Mouse (Mus musculus) stomach, postnatal 0 days (tissue): ENCODE results near the gene Arhgap29. TPM values are rescaled to one million over a fixed set of nuclear protein-coding genes. Genes with fewer than 3 reads are reported as not detected.
A peak's percentile ranks its signal among the peaks of the same experiment; 100 is the strongest.

Experiments used
- ATAC-seq: fragments of 200-750 bp; cut with Nextera tagmentation; 2 replicates; pipeline ENCODE4 v1.8.0; 2017; ENCODE audit not compliant: low FRiP score, low TSS enrichment
- DNase-seq: peaks from one replicate; pipeline ENCODE4 v3.0.0-alpha.2; 2016; ENCODE audit warnings: low spot score
- H3K27ac ChIP-seq: fragments of 300-500 bp; sonication (generic); replicated peaks from 2 replicates; pipeline ENCODE4 v1.5.1; 2014; ENCODE audit warnings: mild to moderate bottlenecking, control low read depth
- H3K27me3 ChIP-seq: fragments of 300-500 bp; sonication (generic); 2 replicates; pipeline ENCODE4 v1.6.1; 2014; ENCODE audit warnings: low read length; ENCODE audit not compliant: control insufficient read depth, insufficient read depth
- H3K36me3 ChIP-seq: fragments of 300-500 bp; sonication (generic); 2 replicates; pipeline ENCODE4 v1.6.1; 2014; ENCODE audit warnings: low read length, mixed read lengths; ENCODE audit not compliant: control insufficient read depth, insufficient read depth
- H3K4me1 ChIP-seq: fragments of 300-500 bp; sonication (generic); replicated peaks from 2 replicates; pipeline ENCODE4 v1.6.1; 2014; ENCODE audit warnings: antibody characterized with exemption; ENCODE audit not compliant: control insufficient read depth, insufficient read depth
- H3K4me2 ChIP-seq: fragments of 300-500 bp; sonication (generic); replicated peaks from 2 replicates; pipeline ENCODE4 v1.6.1; 2014; ENCODE audit warnings: low read depth, mild to moderate bottlenecking, control low read depth, moderate library complexity
- H3K4me3 ChIP-seq: fragments of 300-500 bp; sonication (generic); 2 replicates; pipeline ENCODE4 v1.5.1; 2014; ENCODE audit warnings: low read depth, low read length, control low read depth
- H3K9ac ChIP-seq: fragments of 300-500 bp; sonication (generic); 2 replicates; pipeline ENCODE4 v1.6.1; 2014; ENCODE audit warnings: mild to moderate bottlenecking, low read length, control low read depth, mixed read lengths
- H3K9me3 ChIP-seq: fragments of 300-500 bp; sonication (generic); 2 replicates; pipeline ENCODE4 v1.6.1; 2016; ENCODE audit warnings: low read length; ENCODE audit not compliant: control insufficient read depth
- CTCF ChIP-seq: IDR thresholded peaks from 2 replicates; pipeline ENCODE4 v1.5.1; 2016; ENCODE audit warnings: antibody characterized with exemption, low read depth, mild to moderate bottlenecking, moderate library complexity
- EP300 ChIP-seq: optimal IDR thresholded peaks from 2 replicates; pipeline ENCODE3; 2016; ENCODE audit warnings: antibody characterized with exemption
- WGBS: fragments of 180-500 bp; shearing (Covaris S2); extraction: QIAGEN DNeasy Blood & Tissue Kit; methylation state at CpG from one replicate; pipeline ENCODE4 v1.1.7; 2014; 5-methylcytosine and 5-hydroxymethylcytosine counted together
- polyA plus RNA-seq: library from polyadenylated mRNA; unstranded; fragments of >200 nt; fragmentation: Nextera tagmentation; extraction: Ambion mirVana; gene quantifications from 2 replicates; pipeline ENCODE4 v1.2.1, GENCODE M21; 2015

Arhgap29 gene
- polyA plus RNA-seq, 1 experiment from 2014 or later, result 16.6 TPM

- 87% methylated on average over 7 of the region's 7 CpGs for WGBS
- Histone ChIP-seq H3K4me1 (no peaks in the 10 kb centered on the region; the same call in 1 of the 2 replicates), H3K4me3 (no peak overlapping the region), H3K27me3 (no peaks in the 10 kb centered on the region), H3K36me3 (no peaks in the 10 kb centered on the region), H3K9ac (no peak overlapping the region), H3K4me2 (no peak overlapping the region), H3K27ac (no peak overlapping the region), H3K9me3 (no peaks in the 10 kb centered on the region)
- TF ChIP-seq EP300, result no peak
- TF ChIP-seq CTCF, result peak; percentile 49
- DNase-seq (no peak), ATAC-seq (no peak)
These were observed 4.4 kb downstream of the Arhgap29 start for GRCm38 (mm10) chr3:121956789-121957188.

GRCm38 (mm10) chr3:121957606-121958344, 5.4 kb downstream of the Arhgap29 start:
- no peaks in the 10 kb centered on the region; the same call in 1 of the 2 replicates for H3K4me1 ChIP-seq
- no peaks in the 10 kb centered on the region for H3K36me3 ChIP-seq
- TF ChIP-seq CTCF, result no peak
- TF ChIP-seq EP300, result no peak
- 70% methylated on average over 2 of the region's 2 CpGs for WGBS
- no peak overlapping the region for H3K4me3 ChIP-seq
- no peaks in the 10 kb centered on the region for H3K27me3 ChIP-seq
- H3K4me2 ChIP-seq, result no peak overlapping the region
- H3K9me3 ChIP-seq, result no peaks in the 10 kb centered on the region
- ATAC-seq (no peak), DNase-seq (no peak)
- H3K27ac ChIP-seq, result no peak overlapping the region
- H3K9ac ChIP-seq, result no peak overlapping the region

- no peak overlapping the region for H3K27ac ChIP-seq
- ATAC-seq (no peak), DNase-seq (peak; percentile 42)
- no peak overlapping the region for H3K4me2 ChIP-seq
- no peak overlapping the region for H3K9ac ChIP-seq
- no peaks in the 10 kb centered on the region for H3K4me1 ChIP-seq
- H3K36me3 ChIP-seq, result no peaks in the 10 kb centered on the region
- H3K4me3 ChIP-seq, result no peak overlapping the region
- TF ChIP-seq CTCF, result peak; percentile 86
- no peak for TF ChIP-seq EP300
- H3K9me3 ChIP-seq, result no peaks in the 10 kb centered on the region
- no peaks in the 10 kb centered on the region for H3K27me3 ChIP-seq
These were observed 11.8 kb downstream of the Arhgap29 start for GRCm38 (mm10) chr3:121964173-121964572.

GRCm38 (mm10) chr3:121967681-121968476, 15.5 kb downstream of the Arhgap29 start:
- DNase-seq (peak; percentile 94), ATAC-seq (peak; percentile 100)
- peak overlapping the region; percentile 53; the same call in 1 of the 2 replicates for H3K27ac ChIP-seq
- H3K36me3 ChIP-seq, result no peaks in the 10 kb centered on the region
- no peaks in the 10 kb centered on the region for H3K4me1 ChIP-seq
- WGBS, result 1% methylated on average over 33 of the region's 33 CpGs
- peak overlapping the region; percentile 66 for H3K9ac ChIP-seq
- TF ChIP-seq CTCF (peak; percentile 14; the same call in 1 of the 2 replicates), EP300 (no peak)
- H3K4me3 ChIP-seq, result peak overlapping the region; percentile 69
- no peaks in the 10 kb centered on the region for H3K9me3 ChIP-seq
- no peaks in the 10 kb centered on the region for H3K27me3 ChIP-seq
- peak overlapping the region; percentile 60 for H3K4me2 ChIP-seq

DNA sequence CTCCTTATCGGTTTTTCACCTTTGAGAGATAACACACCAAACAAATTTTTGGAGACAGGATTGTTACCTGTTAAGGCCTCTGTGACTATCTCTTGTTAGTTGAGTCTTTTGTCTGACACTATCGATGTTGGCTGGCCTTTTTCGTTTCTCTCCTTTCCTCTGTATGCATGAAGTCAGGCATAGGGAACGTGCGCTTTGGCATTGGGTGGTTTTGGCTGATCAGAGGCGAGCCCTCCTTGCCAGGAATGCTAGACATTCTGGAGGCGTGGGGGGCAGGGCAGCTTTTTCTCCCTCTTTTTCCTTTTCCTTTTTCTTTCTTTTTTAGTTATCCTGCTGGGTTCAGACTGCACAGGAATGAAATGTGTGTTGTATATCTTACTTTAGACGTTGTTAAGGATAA, 16.3 kb downstream of the Arhgap29 start:
- Histone ChIP-seq H3K36me3 (no peaks in the 10 kb centered on the region), H3K4me2 (peak overlapping the region; percentile 60), H3K4me3 (peak overlapping the region; percentile 69), H3K9ac (peak overlapping the region; percentile 18), H3K27me3 (no peaks in the 10 kb centered on the region), H3K27ac (no peak overlapping the region), H3K9me3 (no peaks in the 10 kb centered on the region), H3K4me1 (0 out of 2 replicates have a peak, but pooled peaks cover 1% of the 10 kb centered on the region)
- 6% methylated on average over 8 of the region's 8 CpGs for WGBS
- ATAC-seq (no peak), DNase-seq (peak; percentile 48)
- TF ChIP-seq EP300 (no peak), CTCF (no peak)

GRCm38 (mm10) chr3:121969451-121969850, 17.1 kb downstream of the Arhgap29 start:
- Histone ChIP-seq H3K4me2 (peak overlapping the region; percentile 60), H3K36me3 (no peaks in the 10 kb centered on the region), H3K4me1 (0 out of 2 replicates have a peak, but pooled peaks cover 2% of the 10 kb centered on the region), H3K9me3 (no peaks in the 10 kb centered on the region), H3K9ac (no peak overlapping the region), H3K4me3 (peak overlapping the region; percentile 69), H3K27ac (no peak overlapping the region), H3K27me3 (no peaks in the 10 kb centered on the region)
- TF ChIP-seq EP300, result no peak
- no peak for TF ChIP-seq CTCF
- ATAC-seq (no peak), DNase-seq (no peak)
- 16% methylated on average over 1 of the region's 1 CpGs for WGBS
